Mouse (Mus musculus): Measurements from ENCODE around the gene Edrf1. TPM values are rescaled to one million over a fixed set of nuclear protein-coding genes. Genes with fewer than 3 reads are reported as not detected.
A peak's percentile ranks its signal among the peaks of the same experiment; 100 is the strongest.

Gene Edrf1
- total RNA-seq (2014; rRNA removed), result 17.8 and 18.7 TPM in 2 replicates
- 6.4 and 8.0 TPM in 2 replicates for polyA plus RNA-seq (2012; rRNA removed)

- WGBS, result under 1% methylated on average over 81 of the region's 81 CpGs
These were observed at the start of gene Edrf1 for GRCm38 (mm10) chr7:133637361-133638305. Gene Edrf1, plus strand, starts transcription at chr7:133637543.

GRCm38 (mm10) chr7:133591750-133592149 is 45.6 kb upstream of the Edrf1 start:
- Histone ChIP-seq H3K36me3 (ENCODE audit: control insufficient read depth, insufficient read depth, low read length) (no peaks in the 10 kb centered on the region), H3K27ac (replicated peaks; ENCODE audit: insufficient read depth, low read depth, low read length) (no peak overlapping the region), H3K9ac (ENCODE audit: low read depth, low read length) (no peak overlapping the region), H3K4me1 (ENCODE audit: control insufficient read depth, insufficient read depth, low read length) (no peaks in the 10 kb centered on the region), H3K27me3 (ENCODE audit: control insufficient read depth, insufficient read depth, low read length) (peaks cover 3% of the 10 kb centered on the region; the same call in 1 of the 2 replicates), H3K4me3 (ENCODE audit: insufficient read depth, low read depth, low read length) (no peak overlapping the region), H3K79me2 (ENCODE audit: control insufficient read depth, insufficient read depth, low read length) (no peaks in the 10 kb centered on the region)
- no peak for DNase-seq (ENCODE audit: extremely low read depth, low read depth, low spot score)
- no peak for TF ChIP-seq POLR2A (IDR thresholded peaks at IDR 0.05; ENCODE audit: extremely low read depth, insufficient read depth, low read length)
- TF ChIP-seq CTCF (IDR thresholded peaks at IDR 0.05; ENCODE audit: low read depth, low read length), result no peak
- 77% methylated on average over 1 of the region's 1 CpGs for WGBS

More at GRCm38 (mm10) chr7:133637361-133638305, at the start of gene Edrf1:
- peaks cover 9% of the 10 kb centered on the region; the same call in 1 of the 2 replicates for H3K79me2 ChIP-seq (ENCODE audit: control insufficient read depth, insufficient read depth, low read length)
- TF ChIP-seq CTCF (IDR thresholded peaks at IDR 0.05; ENCODE audit: low read depth, low read length), result no peak
- peak; percentile 92 for TF ChIP-seq POLR2A (IDR thresholded peaks at IDR 0.05; ENCODE audit: extremely low read depth, insufficient read depth, low read length)
- peaks cover 27% of the 10 kb centered on the region for H3K36me3 ChIP-seq (ENCODE audit: control insufficient read depth, insufficient read depth, low read length)
- peak within 1 kb of the TSS; percentile 90 for H3K4me3 ChIP-seq (ENCODE audit: insufficient read depth, low read depth, low read length)
- peak within 1 kb of the TSS; percentile 68 for H3K27ac ChIP-seq (replicated peaks; ENCODE audit: insufficient read depth, low read depth, low read length)
- DNase-seq (ENCODE audit: extremely low read depth, low read depth, low spot score), result peak; percentile 96
- H3K9ac ChIP-seq (ENCODE audit: low read depth, low read length), result peak within 1 kb of the TSS; percentile 91
- peaks cover 4% of the 10 kb centered on the region for H3K4me1 ChIP-seq (ENCODE audit: control insufficient read depth, insufficient read depth, low read length)
- no peaks in the 10 kb centered on the region for H3K27me3 ChIP-seq (ENCODE audit: control insufficient read depth, insufficient read depth, low read length)

- TF ChIP-seq POLR2A (IDR thresholded peaks at IDR 0.05; ENCODE audit: extremely low read depth, insufficient read depth, low read length) (no peak), CTCF (IDR thresholded peaks at IDR 0.05; ENCODE audit: low read depth, low read length) (no peak)
- no peak overlapping the region for H3K9ac ChIP-seq (ENCODE audit: low read depth, low read length)
- 66% methylated on average over 1 of the region's 1 CpGs for WGBS
- H3K79me2 ChIP-seq (ENCODE audit: control insufficient read depth, insufficient read depth, low read length), result no peaks in the 10 kb centered on the region
- no peaks in the 10 kb centered on the region for H3K36me3 ChIP-seq (ENCODE audit: control insufficient read depth, insufficient read depth, low read length)
- H3K27me3 ChIP-seq (ENCODE audit: control insufficient read depth, insufficient read depth, low read length), result no peaks in the 10 kb centered on the region; the same call in 1 of the 2 replicates
- DNase-seq (ENCODE audit: extremely low read depth, low read depth, low spot score), result no peak
- H3K4me1 ChIP-seq (ENCODE audit: control insufficient read depth, insufficient read depth, low read length), result no peaks in the 10 kb centered on the region
- no peak overlapping the region for H3K27ac ChIP-seq (replicated peaks; ENCODE audit: insufficient read depth, low read depth, low read length)
- H3K4me3 ChIP-seq (ENCODE audit: insufficient read depth, low read depth, low read length), result no peak overlapping the region
These were observed 36.8 kb upstream of the Edrf1 start for GRCm38 (mm10) chr7:133600558-133600957.

- no peak for DNase-seq (ENCODE audit: extremely low read depth, low read depth, low spot score)
- Histone ChIP-seq H3K27me3 (ENCODE audit: control insufficient read depth, insufficient read depth, low read length) (no peaks in the 10 kb centered on the region; the same call in 1 of the 2 replicates), H3K36me3 (ENCODE audit: control insufficient read depth, insufficient read depth, low read length) (no peaks in the 10 kb centered on the region)
These were observed 35.3 kb upstream of the Edrf1 start, which contains the start of gene Tex36 for GRCm38 (mm10) chr7:133602058-133602457. Gene Tex36, minus strand, starts transcription at chr7:133602158.

GRCm38 (mm10) chr7:133603156-133603555 is 34.2 kb upstream of the Edrf1 start:
- H3K4me1 ChIP-seq (ENCODE audit: control insufficient read depth, insufficient read depth, low read length), result no peaks in the 10 kb centered on the region
- H3K79me2 ChIP-seq (ENCODE audit: control insufficient read depth, insufficient read depth, low read length), result no peaks in the 10 kb centered on the region
- no peak for DNase-seq (ENCODE audit: extremely low read depth, low read depth, low spot score)
- TF ChIP-seq CTCF (IDR thresholded peaks at IDR 0.05; ENCODE audit: low read depth, low read length) (no peak), POLR2A (IDR thresholded peaks at IDR 0.05; ENCODE audit: extremely low read depth, insufficient read depth, low read length) (no peak)
- H3K27me3 ChIP-seq (ENCODE audit: control insufficient read depth, insufficient read depth, low read length), result no peaks in the 10 kb centered on the region; the same call in 1 of the 2 replicates
- no peak overlapping the region for H3K27ac ChIP-seq (replicated peaks; ENCODE audit: insufficient read depth, low read depth, low read length)
- no peak overlapping the region for H3K9ac ChIP-seq (ENCODE audit: low read depth, low read length)
- no peak overlapping the region for H3K4me3 ChIP-seq (ENCODE audit: insufficient read depth, low read depth, low read length)
- no peaks in the 10 kb centered on the region for H3K36me3 ChIP-seq (ENCODE audit: control insufficient read depth, insufficient read depth, low read length)
- 74% methylated on average over 2 of the region's 2 CpGs for WGBS

More at GRCm38 (mm10) chr7:133602058-133602457, 35.3 kb upstream of the Edrf1 start, which contains the start of gene Tex36:
- no peak for TF ChIP-seq CTCF (IDR thresholded peaks at IDR 0.05; ENCODE audit: low read depth, low read length)
- TF ChIP-seq POLR2A (IDR thresholded peaks at IDR 0.05; ENCODE audit: extremely low read depth, insufficient read depth, low read length), result no peak
- Histone ChIP-seq H3K27ac (replicated peaks; ENCODE audit: insufficient read depth, low read depth, low read length) (no peak within 1 kb of the TSS), H3K4me1 (ENCODE audit: control insufficient read depth, insufficient read depth, low read length) (no peaks in the 10 kb centered on the region), H3K79me2 (ENCODE audit: control insufficient read depth, insufficient read depth, low read length) (no peaks in the 10 kb centered on the region), H3K4me3 (ENCODE audit: insufficient read depth, low read depth, low read length) (no peak within 1 kb of the TSS), H3K9ac (ENCODE audit: low read depth, low read length) (no peak within 1 kb of the TSS)
- WGBS, result 58% methylated on average over 2 of the region's 2 CpGs

All from liver, adult 2 months (tissue).